Mouse (Mus musculus): Measurements from ENCODE around the gene Tceanc. TPM values are rescaled to one million over a fixed set of nuclear protein-coding genes. Genes with fewer than 3 reads are reported as not detected.

Tceanc gene
- polyA plus RNA-seq, 1 experiment, result 0.42 TPM

- TF ChIP-seq USF1 (IDR thresholded peaks at IDR 0.05; ENCODE audit: low read depth), result no peak
- no peak for TF ChIP-seq CTCF (IDR thresholded peaks at IDR 0.05; ENCODE audit: control insufficient read depth, insufficient read depth, insufficient read length)
- no peak for TF ChIP-seq FOSL1 (IDR thresholded peaks at IDR 0.05; ENCODE audit: insufficient read depth, low read length, poor library complexity, severe bottlenecking)
- TF ChIP-seq CEBPB (IDR thresholded peaks at IDR 0.05; ENCODE audit: low read depth), result no peak
- TF ChIP-seq MYOG (IDR thresholded peaks at IDR 0.05; ENCODE audit: control insufficient read depth, extremely low read depth, insufficient read length), result no peak
- no peak for TF ChIP-seq MAX (IDR thresholded peaks at IDR 0.05)
- no peak for TF ChIP-seq MYOD1 (IDR thresholded peaks at IDR 0.05; ENCODE audit: control insufficient read depth, insufficient read length, low read depth)
- H3K4me3 ChIP-seq (ENCODE audit: insufficient read depth, poor library complexity, severe bottlenecking), result peak overlapping the region; percentile 32
- H3K27me3 ChIP-seq (ENCODE audit: control insufficient read depth, insufficient read depth, insufficient read length), result no peaks in the 10 kb centered on the region
- no peaks in the 10 kb centered on the region for H3K36me3 ChIP-seq (ENCODE audit: control insufficient read depth, insufficient read depth)
- peak overlapping the region; percentile 95 for H3ac ChIP-seq (ENCODE audit: control insufficient read depth, insufficient read length, low read depth)
- H3K79me3 ChIP-seq (ENCODE audit: low read depth), result no peaks in the 10 kb centered on the region
- no peaks in the 10 kb centered on the region for H3K79me2 ChIP-seq (ENCODE audit: control insufficient read depth, insufficient read depth)
Measured at GRCm38 (mm10) chrX:166509761-166510738, 8.3 kb downstream of the Tceanc start.

- Histone ChIP-seq H3ac (ENCODE audit: control insufficient read depth, insufficient read length, low read depth) (no peak overlapping the region), H3K36me3 (ENCODE audit: control insufficient read depth, insufficient read depth) (no peaks in the 10 kb centered on the region), H3K79me3 (ENCODE audit: low read depth) (no peaks in the 10 kb centered on the region), H3K4me3 (ENCODE audit: insufficient read depth, poor library complexity, severe bottlenecking) (no peak overlapping the region), H3K27me3 (ENCODE audit: control insufficient read depth, insufficient read depth, insufficient read length) (no peaks in the 10 kb centered on the region), H3K79me2 (ENCODE audit: control insufficient read depth, insufficient read depth) (no peaks in the 10 kb centered on the region)
- no peak for TF ChIP-seq USF1 (IDR thresholded peaks at IDR 0.05; ENCODE audit: low read depth)
- TF ChIP-seq MYOG (IDR thresholded peaks at IDR 0.05; ENCODE audit: control insufficient read depth, extremely low read depth, insufficient read length), result no peak
Measured at GRCm38 (mm10) chrX:166504421-166504820, 13.9 kb downstream of the Tceanc start.

- H3ac ChIP-seq (ENCODE audit: control insufficient read depth, insufficient read length, low read depth), result no peak overlapping the region
- no peaks in the 10 kb centered on the region for H3K27me3 ChIP-seq (ENCODE audit: control insufficient read depth, insufficient read depth, insufficient read length)
- H3K79me3 ChIP-seq (ENCODE audit: low read depth), result no peaks in the 10 kb centered on the region
- no peaks in the 10 kb centered on the region for H3K79me2 ChIP-seq (ENCODE audit: control insufficient read depth, insufficient read depth)
- no peak overlapping the region for H3K4me3 ChIP-seq (ENCODE audit: insufficient read depth, poor library complexity, severe bottlenecking)
- H3K36me3 ChIP-seq (ENCODE audit: control insufficient read depth, insufficient read depth), result no peaks in the 10 kb centered on the region
- TF ChIP-seq CEBPB (IDR thresholded peaks at IDR 0.05; ENCODE audit: low read depth), result peak; percentile 55
- TF ChIP-seq MYOD1 (IDR thresholded peaks at IDR 0.05; ENCODE audit: control insufficient read depth, insufficient read length, low read depth), result no peak
Measured at GRCm38 (mm10) chrX:166499496-166500190, 18.7 kb downstream of the Tceanc start.

- Histone ChIP-seq H3K79me2 (ENCODE audit: control insufficient read depth, insufficient read depth) (no peaks in the 10 kb centered on the region), H3K36me3 (ENCODE audit: control insufficient read depth, insufficient read depth) (no peaks in the 10 kb centered on the region), H3K4me3 (ENCODE audit: insufficient read depth, poor library complexity, severe bottlenecking) (no peak overlapping the region), H3K79me3 (ENCODE audit: low read depth) (no peaks in the 10 kb centered on the region), H3K27me3 (ENCODE audit: control insufficient read depth, insufficient read depth, insufficient read length) (no peaks in the 10 kb centered on the region), H3ac (ENCODE audit: control insufficient read depth, insufficient read length, low read depth) (no peak overlapping the region)
- TF ChIP-seq CTCF (IDR thresholded peaks at IDR 0.05; ENCODE audit: control insufficient read depth, insufficient read depth, insufficient read length) (no peak), MAX (IDR thresholded peaks at IDR 0.05) (no peak), MYOD1 (IDR thresholded peaks at IDR 0.05; ENCODE audit: control insufficient read depth, insufficient read length, low read depth) (no peak), MYOG (IDR thresholded peaks at IDR 0.05; ENCODE audit: control insufficient read depth, extremely low read depth, insufficient read length) (no peak)
Measured at GRCm38 (mm10) chrX:166497771-166498170, 20.6 kb downstream of the Tceanc start.

- no peaks in the 10 kb centered on the region for H3K27me3 ChIP-seq (ENCODE audit: control insufficient read depth, insufficient read depth, insufficient read length)
- no peaks in the 10 kb centered on the region for H3K79me2 ChIP-seq (ENCODE audit: control insufficient read depth, insufficient read depth)
- no peaks in the 10 kb centered on the region for H3K79me3 ChIP-seq (ENCODE audit: low read depth)
Measured at GRCm38 (mm10) chrX:166495052-166495451, 23.3 kb downstream of the Tceanc start.

More at GRCm38 (mm10) chrX:166495052-166495451, 23.3 kb downstream of the Tceanc start:
- H3K36me3 ChIP-seq (ENCODE audit: control insufficient read depth, insufficient read depth), result no peaks in the 10 kb centered on the region
- TF ChIP-seq MYOD1 (IDR thresholded peaks at IDR 0.05; ENCODE audit: control insufficient read depth, insufficient read length, low read depth) (no peak), MYOG (IDR thresholded peaks at IDR 0.05; ENCODE audit: control insufficient read depth, extremely low read depth, insufficient read length) (no peak), CEBPB (IDR thresholded peaks at IDR 0.05; ENCODE audit: low read depth) (no peak), USF1 (IDR thresholded peaks at IDR 0.05; ENCODE audit: low read depth) (no peak), CTCF (IDR thresholded peaks at IDR 0.05; ENCODE audit: control insufficient read depth, insufficient read depth, insufficient read length) (no peak), MAX (IDR thresholded peaks at IDR 0.05) (no peak), FOSL1 (IDR thresholded peaks at IDR 0.05; ENCODE audit: insufficient read depth, low read length, poor library complexity, severe bottlenecking) (no peak)
- no peak overlapping the region for H3K4me3 ChIP-seq (ENCODE audit: insufficient read depth, poor library complexity, severe bottlenecking)
- no peak overlapping the region for H3ac ChIP-seq (ENCODE audit: control insufficient read depth, insufficient read length, low read depth)
